Mouse (Mus musculus) lung, postnatal 0 days (tissue): ENCODE data around the gene Pik3ca.

Experiments
- CTCF ChIP-seq: IDR thresholded peaks from 2 replicates; pipeline ENCODE4 v1.5.1; 2016; ENCODE audit warnings: antibody characterized with exemption, mild to moderate bottlenecking
- EP300 ChIP-seq: IDR thresholded peaks from 2 replicates; pipeline ENCODE4 v1.6.1; 2016; ENCODE audit warnings: antibody characterized with exemption, mild to moderate bottlenecking, control low read depth

- TF ChIP-seq CTCF (no peak), EP300 (no peak)
Measured at GRCm38 (mm10) chr3:32438716-32439115, 41.2 kb downstream of the Pik3ca start.
